Mouse (Mus musculus) erythroblast, embryonic 14.5 days (primary cell): Measurements from ENCODE around the gene Ehhadh. TPM values are rescaled to one million over a fixed set of nuclear protein-coding genes. Genes with fewer than 3 reads are reported as not detected.

Experiments
- H3K27me3 ChIP-seq: 2 replicates; pipeline ENCODE4 v1.6.1; 2012; ENCODE audit warnings: inconsistent platforms; ENCODE audit not compliant: control insufficient read depth
- H3K36me3 ChIP-seq: 2 replicates; pipeline ENCODE4 v1.6.1; 2012; ENCODE audit warnings: mild to moderate bottlenecking, inconsistent platforms; ENCODE audit not compliant: control insufficient read depth
- H3K4me1 ChIP-seq: 2 replicates; pipeline ENCODE4 v1.6.1; 2012; ENCODE audit warnings: inconsistent platforms; ENCODE audit not compliant: control insufficient read depth
- H3K4me3 ChIP-seq: replicated peaks from 2 replicates; pipeline ENCODE3; 2012; ENCODE audit warnings: moderate library complexity, mild to moderate bottlenecking, inconsistent platforms
- H3K9me3 ChIP-seq: 2 replicates; pipeline ENCODE4 v1.6.1; 2012; ENCODE audit warnings: low read length, inconsistent platforms, mixed read lengths; ENCODE audit not compliant: control insufficient read depth
- GATA1 ChIP-seq: IDR thresholded peaks from 2 replicates; pipeline ENCODE4 v1.6.1; 2012; ENCODE audit warnings: low read length, inconsistent platforms, mixed read lengths
- TAL1 ChIP-seq: IDR thresholded peaks from 3 replicates; pipeline ENCODE4 v1.6.1; 2012; ENCODE audit warnings: low read length, inconsistent platforms, mixed read lengths
- polyA plus RNA-seq: library from polyadenylated mRNA; stranded (reverse); fragments of >175 nt; gene quantifications from 2 replicates; pipeline ENCODE4 v1.2.3, GENCODE M21; 2012

The Ehhadh gene
- polyA plus RNA-seq, 1 experiment = 0.05 TPM

DNA sequence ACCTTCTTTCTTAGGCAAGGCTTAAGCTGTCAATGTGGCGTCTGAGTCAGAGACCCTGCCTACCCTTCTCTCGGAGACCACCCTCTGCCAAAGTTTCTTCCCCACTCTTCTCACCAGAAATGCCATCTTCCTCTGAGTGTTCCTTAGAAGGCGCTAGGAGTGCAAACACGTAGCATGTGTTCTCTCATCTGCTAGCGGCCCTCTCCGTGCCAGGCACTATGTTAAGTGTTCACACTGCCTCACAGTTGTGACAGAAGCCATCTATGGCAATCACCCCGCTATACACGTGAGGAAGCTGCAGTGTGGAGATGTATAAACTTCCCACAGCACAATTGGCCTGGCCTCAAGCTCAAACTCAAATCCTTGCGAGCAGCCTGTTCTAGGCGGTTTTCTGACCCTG, 73.1 kb downstream of the Ehhadh start:
- Histone ChIP-seq H3K4me3 (no peak overlapping the region), H3K9me3 (no peaks in the 10 kb centered on the region), H3K36me3 (no peaks in the 10 kb centered on the region), H3K4me1 (no peaks in the 10 kb centered on the region), H3K27me3 (no peaks in the 10 kb centered on the region)
- no peak for TF ChIP-seq GATA1
- TF ChIP-seq TAL1 = no peak

Other genes starting within 250 kb of the Ehhadh start
- not detected in 2 replicates for gene 2510009E07Rik, start 93.1 kb downstream of the Ehhadh start, polyA plus RNA-seq
- gene Map3k13, start 6.5 kb upstream of the Ehhadh start, polyA plus RNA-seq = 0.01 TPM in 2 replicates
- 0.16 and 0.24 TPM in 2 replicates for gene Tmem41a, start 159.7 kb upstream of the Ehhadh start, polyA plus RNA-seq
- 0.06 and 0.08 TPM in 2 replicates for gene Liph, start 207.9 kb upstream of the Ehhadh start, polyA plus RNA-seq
- gene Senp2, start 221.7 kb upstream of the Ehhadh start, polyA plus RNA-seq = 1.5 TPM in 2 replicates